8 mouse cellular contexts compared by ENCODE assay signal in genomic region chr10:128458348-128458718, GRCm38 (mm10). TPM values are rescaled to one million over a fixed set of nuclear protein-coding genes. Genes with fewer than 3 reads are reported as not detected.
DNase-seq lines count a peak whose midpoint lies in the region; ATAC-seq and TF ChIP-seq lines count a peak whose summit lies in the region.

No protein-coding gene starts in this region.

- H3K36me3 ChIP-seq in hindbrain, embryonic 12.5 days = peaks cover 20% of the 10 kb centered on the region

- no peak for TF ChIP-seq CTCF in cerebellum, adult 2 months (IDR thresholded peaks at IDR 0.05; ENCODE audit: borderline replicate concordance, insufficient read depth, low read depth, low read length)

- H3K4me1 ChIP-seq in cerebellum, adult 2 months (ENCODE audit: control insufficient read depth, insufficient read depth, low read length) = peaks cover 10% of the 10 kb centered on the region; the same call in 1 of the 2 replicates
- peaks cover 12% of the 10 kb centered on the region for H3K4me1 ChIP-seq in hindbrain, embryonic 12.5 days

- peak overlapping the region; percentile 68 for H3K4me2 ChIP-seq in hindbrain, embryonic 12.5 days (replicated peaks)

- no peaks in the 10 kb centered on the region for H3K27me3 ChIP-seq in cerebellum, adult 2 months (ENCODE audit: control insufficient read depth, insufficient read depth, low read length)
- H3K27me3 ChIP-seq in hindbrain, embryonic 12.5 days = no peaks in the 10 kb centered on the region

- H3K9me3 ChIP-seq in hindbrain, embryonic 12.5 days (replicated peaks) = no peaks in the 10 kb centered on the region

- ATAC-seq in hindbrain, embryonic 12.5 days (ENCODE audit: low FRiP score) = peak; percentile 72

- no peak for TF ChIP-seq POLR2A in cerebellum, adult 2 months (IDR thresholded peaks at IDR 0.05; ENCODE audit: borderline replicate concordance, insufficient read depth, low read length)

- H3K27ac ChIP-seq in cerebellum, adult 2 months (ENCODE audit: insufficient read depth, low read length) = peak overlapping the region; percentile 93
- H3K27ac ChIP-seq in hindbrain, embryonic 12.5 days = peak overlapping the region; percentile 98

- peak overlapping the region; percentile 100 for H3K9ac ChIP-seq in hindbrain, embryonic 12.5 days

- peak; percentile 68 for DNase-seq in MEL-GATA-1-ER (ENCODE audit: extremely low read depth, low read depth)
- DNase-seq in cerebellum, adult 2 months = peak; percentile 85 to 96
- DNase-seq in forelimb bud, embryonic 11.5 days (ENCODE audit: low read depth, low spot score) = peak; percentile 91
- DNase-seq in layer of hippocampus, postnatal 14 days (ENCODE audit: low spot score in 2 of 2) = peak; percentile 95
- peak; percentile 93 for DNase-seq in lung, postnatal 10 days
- DNase-seq in ovary, postnatal 14 days (ENCODE audit: low spot score) = peak; percentile 98
- peak; percentile 90 for DNase-seq in thymus, postnatal 14 days

- under 1% methylated on average over 29 of the region's 29 CpGs for WGBS in cerebellum, adult 2 months
- under 1% methylated on average over 29 of the region's 29 CpGs for WGBS in hindbrain, embryonic 12.5 days

- H3K4me3 ChIP-seq in cerebellum, adult 2 months (replicated peaks; ENCODE audit: insufficient read depth, low read depth, low read length) = peak overlapping the region; percentile 98
- peak overlapping the region; percentile 91 for H3K4me3 ChIP-seq in hindbrain, embryonic 12.5 days

RNA-seq across cellular contexts. Expression of gene Smarcc2, which starts 0.7 kb away (rescaled TPM):
- polyA plus RNA-seq in cerebellum, adult 2 months (2012; rRNA removed) = 239 and 260 TPM in 2 replicates
- polyA plus RNA-seq in hindbrain, embryonic 12.5 days (2016; fragmentation: Nextera tagmentation; extraction: Ambion mirVana) = 195 and 215 TPM in 2 replicates
- 100 to 1,000 TPM; 208 to 212 TPM for total RNA-seq in layer of hippocampus, postnatal 14 days (2021)

RNA-seq across cellular contexts. Expression of gene Myl6, which starts 35.6 kb away (rescaled TPM):
- 1,381 and 1,434 TPM in 2 replicates for polyA plus RNA-seq in cerebellum, adult 2 months (2012; rRNA removed)
- polyA plus RNA-seq in hindbrain, embryonic 12.5 days (2016; fragmentation: Nextera tagmentation; extraction: Ambion mirVana) = 836 and 860 TPM in 2 replicates
- 100 to 1,000 TPM; 596 to 608 TPM for total RNA-seq in layer of hippocampus, postnatal 14 days (2021)

RNA-seq across cellular contexts. Expression of gene Myl6b, which starts 40.2 kb away (rescaled TPM):
- 28.9 and 36.1 TPM in 2 replicates for polyA plus RNA-seq in cerebellum, adult 2 months (2012; rRNA removed)
- 2.9 and 3.3 TPM in 2 replicates for polyA plus RNA-seq in hindbrain, embryonic 12.5 days (2016; fragmentation: Nextera tagmentation; extraction: Ambion mirVana)
- total RNA-seq in layer of hippocampus, postnatal 14 days (2021) = 10 to 100 TPM; 15.5 to 16.2 TPM

RNA-seq across cellular contexts. Expression of gene Rnf41, which starts 46.9 kb away (rescaled TPM):
- 88.0 and 90.5 TPM in 2 replicates for polyA plus RNA-seq in cerebellum, adult 2 months (2012; rRNA removed)
- polyA plus RNA-seq in hindbrain, embryonic 12.5 days (2016; fragmentation: Nextera tagmentation; extraction: Ambion mirVana) = 60.8 and 61.4 TPM in 2 replicates
- total RNA-seq in layer of hippocampus, postnatal 14 days (2021) = 10 to 100 TPM; 67.2 to 72.0 TPM

RNA-seq across cellular contexts. Expression of gene Nabp2, which starts 47.0 kb away (rescaled TPM):
- polyA plus RNA-seq in cerebellum, adult 2 months (2012; rRNA removed) = 78.9 and 83.6 TPM in 2 replicates
- polyA plus RNA-seq in hindbrain, embryonic 12.5 days (2016; fragmentation: Nextera tagmentation; extraction: Ambion mirVana) = 102 and 104 TPM in 2 replicates
- total RNA-seq in layer of hippocampus, postnatal 14 days (2021) = 10 to 100 TPM; 94.5 TPM

Comparison
In these comparisons a context has a peak if more than half of its experiments do, and no peak if none do; other contexts are left out.
1. Peak in every context shown above with its lines: DNase-seq, ATAC-seq, H3K4me3 ChIP-seq and H3K27ac ChIP-seq.